Mouse (Mus musculus) myocyte (in vitro differentiated cells): ENCODE measurements around the gene Slco3a1. TPM values are rescaled to one million over a fixed set of nuclear protein-coding genes. Genes with fewer than 3 reads are reported as not detected.

Source experiments
- H3K27me3 ChIP-seq: one replicate; pipeline ENCODE4 v1.6.1; 2011; ENCODE audit not compliant: control insufficient read depth, insufficient read depth, insufficient read length
- H3K36me3 ChIP-seq: one replicate; pipeline ENCODE4 v1.6.1; 2011; ENCODE audit not compliant: control insufficient read depth, insufficient read depth
- H3K4me2 ChIP-seq: one replicate; pipeline ENCODE4 v1.6.1; 2011; ENCODE audit warnings: low read depth, control low read depth
- H3K4me3 ChIP-seq: one replicate; pipeline ENCODE4 v1.5.1; 2011; ENCODE audit warnings: mild to moderate bottlenecking, control low read depth, moderate library complexity
- H3K79me2 ChIP-seq: one replicate; pipeline ENCODE4 v1.6.1; 2011; ENCODE audit not compliant: control insufficient read depth, insufficient read depth
- H3ac ChIP-seq: one replicate; pipeline ENCODE4 v1.6.1; 2011; ENCODE audit not compliant: control insufficient read depth, insufficient read length
- CEBPB ChIP-seq: IDR thresholded peaks from 2 replicates; pipeline ENCODE4 v1.6.1; 2011; ENCODE audit warnings: mild to moderate bottlenecking, moderate library complexity; ENCODE audit not compliant: poor library complexity, insufficient read depth, severe bottlenecking
- E2F4 ChIP-seq: IDR thresholded peaks from one replicate; pipeline ENCODE4 v1.6.1; 2011; ENCODE audit warnings: mild to moderate bottlenecking, control low read depth, moderate library complexity; ENCODE audit not compliant: insufficient read depth
- MAX ChIP-seq: IDR thresholded peaks from one replicate; pipeline ENCODE4 v1.6.1; 2011; ENCODE audit warnings: low read depth, mild to moderate bottlenecking, control low read depth
- MYOD1 ChIP-seq, 3 experiments: IDR thresholded peaks; one replicate each; pipeline ENCODE4 v1.6.1; 2011; ENCODE audit warnings: control low read depth in 2 of 3, low read depth in 2 of 3, mild to moderate bottlenecking in 2 of 3, moderate library complexity in 1 of 3; ENCODE audit not compliant: insufficient read length in 2 of 3, control insufficient read depth in 1 of 3
- MYOG ChIP-seq, 3 experiments: IDR thresholded peaks; one replicate each; pipeline ENCODE4 v1.6.1; 2011; ENCODE audit warnings: control low read depth in 2 of 3, low read depth in 2 of 3, mild to moderate bottlenecking in 2 of 3; ENCODE audit not compliant: insufficient read length in 2 of 3, control insufficient read depth in 1 of 3, insufficient read depth in 1 of 3
- POLR2A ChIP-seq: IDR thresholded peaks from one replicate; pipeline ENCODE4 v1.6.1; 2011; ENCODE audit warnings: low read depth, mild to moderate bottlenecking, control low read depth, moderate library complexity; ENCODE audit not compliant: insufficient read length
- POLR2AphosphoS2 ChIP-seq: IDR thresholded peaks from one replicate; pipeline ENCODE4 v1.6.1; 2011; ENCODE audit warnings: low read depth, control low read depth; ENCODE audit not compliant: insufficient read length
- REST ChIP-seq: IDR thresholded peaks from one replicate; pipeline ENCODE4 v1.6.1; 2011; ENCODE audit warnings: mild to moderate bottlenecking, control low read depth, moderate library complexity; ENCODE audit not compliant: insufficient read depth, insufficient read length
- SRF ChIP-seq: IDR thresholded peaks from one replicate; pipeline ENCODE4 v1.6.1; 2011; ENCODE audit warnings: low read depth; ENCODE audit not compliant: control insufficient read depth, insufficient read length
- TCF12 ChIP-seq: IDR thresholded peaks from one replicate; pipeline ENCODE4 v1.6.1; 2011; ENCODE audit warnings: mild to moderate bottlenecking, control low read depth; ENCODE audit not compliant: poor library complexity, insufficient read depth, severe bottlenecking
- TCF3 ChIP-seq: IDR thresholded peaks from one replicate; pipeline ENCODE4 v1.6.1; 2011; ENCODE audit warnings: low read depth, control low read depth; ENCODE audit not compliant: insufficient read length
- USF1 ChIP-seq: IDR thresholded peaks from one replicate; pipeline ENCODE4 v1.6.1; 2011; ENCODE audit warnings: low read depth, mild to moderate bottlenecking, control low read depth, moderate library complexity
- polyA plus RNA-seq: library from polyadenylated mRNA; unstranded; fragments of >200 nt; fragmentation: generic; extraction: Trizol; gene quantifications from one replicate; pipeline ENCODE4 v1.2.1, GENCODE M21; 2012; ENCODE audit warnings: missing spikeins

The Slco3a1 gene
- polyA plus RNA-seq, 1 experiment: 50.7 TPM

DNA sequence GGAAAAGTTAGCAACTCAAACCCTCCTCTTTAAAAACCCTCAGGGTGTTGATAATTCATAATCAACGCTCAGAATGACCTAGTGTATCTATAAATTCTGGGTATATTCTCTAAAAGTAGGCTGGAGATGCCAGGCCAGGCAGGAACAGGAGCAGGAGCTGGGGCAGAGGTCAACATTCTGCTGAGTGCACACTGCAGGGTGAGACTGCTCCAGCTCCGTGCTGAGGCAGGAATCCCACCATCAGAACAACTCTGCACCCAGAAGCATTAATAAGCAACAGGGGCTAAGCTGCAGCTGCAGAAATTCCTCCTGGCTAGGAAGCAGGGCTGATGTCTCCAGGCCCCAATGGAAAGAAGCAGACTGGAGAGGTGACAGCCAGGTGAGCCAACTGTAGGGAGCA is 182.9 kb downstream of the Slco3a1 start:
- H3K4me2 ChIP-seq: no peak overlapping the region
- H3K27me3 ChIP-seq: no peaks in the 10 kb centered on the region
- no peak for TF ChIP-seq SRF
- TF ChIP-seq TCF3: no peak
- TF ChIP-seq TCF12: no peak
- TF ChIP-seq MAX: no peak
- TF ChIP-seq MYOG (IDR thresholded peaks at IDR 0.05; ENCODE audit: control insufficient read depth in 1 of 3, insufficient read depth in 1 of 3, insufficient read length in 2 of 3, low read depth in 2 of 3): no peak
- TF ChIP-seq CEBPB: no peak
- no peak for TF ChIP-seq REST
- TF ChIP-seq E2F4: no peak
- no peak for TF ChIP-seq POLR2A
- TF ChIP-seq POLR2AphosphoS2: no peak
- TF ChIP-seq MYOD1 (IDR thresholded peaks at IDR 0.05; ENCODE audit: control insufficient read depth in 1 of 3, insufficient read length in 2 of 3, low read depth in 2 of 3): no peak
- no peak for TF ChIP-seq USF1
- H3K36me3 ChIP-seq: no peaks in the 10 kb centered on the region
- H3ac ChIP-seq: no peak overlapping the region
- no peak overlapping the region for H3K4me3 ChIP-seq
- peaks cover 9% of the 10 kb centered on the region for H3K79me2 ChIP-seq

GRCm38 (mm10) chr7:74371208-74371607 is 183.4 kb downstream of the Slco3a1 start:
- TF ChIP-seq SRF: no peak
- no peak for TF ChIP-seq POLR2AphosphoS2
- TF ChIP-seq TCF3: no peak
- TF ChIP-seq POLR2A: no peak
- no peak for TF ChIP-seq USF1
- no peak for TF ChIP-seq MYOG (IDR thresholded peaks at IDR 0.05; ENCODE audit: control insufficient read depth in 1 of 3, insufficient read depth in 1 of 3, insufficient read length in 2 of 3, low read depth in 2 of 3)
- no peak for TF ChIP-seq TCF12
- TF ChIP-seq MYOD1 (IDR thresholded peaks at IDR 0.05; ENCODE audit: control insufficient read depth in 1 of 3, insufficient read length in 2 of 3, low read depth in 2 of 3): no peak
- no peak for TF ChIP-seq CEBPB
- no peak for TF ChIP-seq REST
- no peak for TF ChIP-seq E2F4
- TF ChIP-seq MAX: no peak
- peaks cover 9% of the 10 kb centered on the region for H3K79me2 ChIP-seq

DNA sequence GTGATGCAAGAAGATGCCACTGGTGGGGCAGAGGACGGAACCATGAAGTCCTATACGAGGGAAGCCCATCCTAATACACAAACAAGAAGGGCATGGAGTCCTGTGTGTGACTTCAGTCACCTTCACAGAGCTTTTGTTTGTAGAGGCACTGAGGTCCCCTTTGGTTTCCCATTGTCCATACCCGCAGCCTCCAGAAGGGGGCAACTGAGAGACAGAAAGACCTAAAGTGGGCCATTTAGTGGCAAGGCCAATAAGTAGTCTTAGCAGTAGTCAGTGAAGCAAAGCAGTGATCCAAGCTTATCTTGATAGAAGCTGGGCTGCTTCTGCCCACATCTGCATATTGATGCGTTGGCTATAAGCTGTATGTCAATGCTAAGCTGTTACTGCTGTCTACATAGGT is 184.9 kb downstream of the Slco3a1 start:
- TF ChIP-seq REST (no peak), USF1 (no peak), POLR2AphosphoS2 (no peak), SRF (no peak), MYOD1 (IDR thresholded peaks at IDR 0.05; ENCODE audit: control insufficient read depth in 1 of 3, insufficient read length in 2 of 3, low read depth in 2 of 3) (no peak), TCF12 (no peak), POLR2A (no peak), MYOG (IDR thresholded peaks at IDR 0.05; ENCODE audit: control insufficient read depth in 1 of 3, insufficient read depth in 1 of 3, insufficient read length in 2 of 3, low read depth in 2 of 3) (no peak), TCF3 (no peak), E2F4 (no peak), MAX (no peak), CEBPB (no peak)
- Histone ChIP-seq H3K27me3 (no peaks in the 10 kb centered on the region), H3K4me3 (no peak overlapping the region), H3K79me2 (peaks cover 9% of the 10 kb centered on the region), H3K36me3 (no peaks in the 10 kb centered on the region), H3ac (no peak overlapping the region), H3K4me2 (no peak overlapping the region)

More at GRCm38 (mm10) chr7:74371208-74371607, 183.4 kb downstream of the Slco3a1 start:
- Histone ChIP-seq H3K4me3 (no peak overlapping the region), H3ac (no peak overlapping the region), H3K36me3 (no peaks in the 10 kb centered on the region), H3K27me3 (no peaks in the 10 kb centered on the region), H3K4me2 (no peak overlapping the region)

GRCm38 (mm10) chr7:74368256-74368980 is 186.2 kb downstream of the Slco3a1 start:
- TF ChIP-seq MYOG (IDR thresholded peaks at IDR 0.05; ENCODE audit: control insufficient read depth in 1 of 3, insufficient read depth in 1 of 3, insufficient read length in 2 of 3, low read depth in 2 of 3) (no peak), CEBPB (no peak), TCF3 (no peak), REST (no peak), SRF (no peak), USF1 (no peak), E2F4 (no peak), POLR2AphosphoS2 (no peak), TCF12 (no peak), MAX (no peak)
- H3K4me3 ChIP-seq: no peak overlapping the region
- H3K27me3 ChIP-seq: no peaks in the 10 kb centered on the region
- no peaks in the 10 kb centered on the region for H3K36me3 ChIP-seq
- peaks cover 9% of the 10 kb centered on the region for H3K79me2 ChIP-seq
- no peak overlapping the region for H3K4me2 ChIP-seq
- no peak overlapping the region for H3ac ChIP-seq
